Mouse (Mus musculus): ENCODE results near the gene Ip6k2.

GRCm38 (mm10) chr9:108759805-108760204 is 23.8 kb upstream of the Ip6k2 start:
- TF ChIP-seq POLR2A (IDR thresholded peaks at IDR 0.05; ENCODE audit: borderline replicate concordance, extremely low read depth, low read depth, low read length) (no peak), CTCF (IDR thresholded peaks at IDR 0.05; ENCODE audit: insufficient read depth, low read length) (peak; percentile 88)

Measured in lung, adult 2 months (tissue).